Mouse (Mus musculus) ES-Bruce4 (cell line): ENCODE measurements around the gene Tagap1. TPM values are rescaled to one million over a fixed set of nuclear protein-coding genes. Genes with fewer than 3 reads are reported as not detected.
"Not testable (repeated sequence)": the region's sequence is repeated elsewhere in the genome, so short reads cannot be mapped to it uniquely, and the experiment has no call there.

Source experiments
- H3K27ac ChIP-seq: 2 replicates; pipeline ENCODE4 v1.5.1; 2012; ENCODE audit warnings: low read length, inconsistent platforms; ENCODE audit not compliant: insufficient read depth
- H3K27me3 ChIP-seq: 2 replicates; pipeline ENCODE4 v1.6.1; 2012; ENCODE audit warnings: mild to moderate bottlenecking, low read length, inconsistent platforms; ENCODE audit not compliant: control insufficient read depth, poor library complexity, insufficient read depth, severe bottlenecking
- H3K36me3 ChIP-seq: 2 replicates; pipeline ENCODE4 v1.6.1; 2012; ENCODE audit warnings: inconsistent platforms, mild to moderate bottlenecking, low read length, moderate library complexity; ENCODE audit not compliant: control insufficient read depth, poor library complexity, insufficient read depth, severe bottlenecking
- H3K4me1 ChIP-seq: one replicate; pipeline ENCODE4 v1.8.1; 2011; ENCODE audit warnings: low read length; ENCODE audit not compliant: control insufficient read depth, insufficient read depth
- H3K4me3 ChIP-seq: 2 replicates; pipeline ENCODE4 v1.5.1; 2011; ENCODE audit warnings: low read depth, mild to moderate bottlenecking, low read length
- H3K9ac ChIP-seq: 2 replicates; pipeline ENCODE4 v1.6.1; 2012; ENCODE audit warnings: low read depth, mild to moderate bottlenecking, inconsistent platforms; ENCODE audit not compliant: poor library complexity, severe bottlenecking
- H3K9me3 ChIP-seq: replicated peaks from 2 replicates; pipeline ENCODE4 v1.6.1; 2012; ENCODE audit warnings: mild to moderate bottlenecking, low read length, inconsistent platforms; ENCODE audit not compliant: control insufficient read depth, poor library complexity, insufficient read depth, severe bottlenecking
- CTCF ChIP-seq: IDR thresholded peaks from one replicate; pipeline ENCODE4 v1.8.1; 2011; ENCODE audit warnings: low read depth, low read length
- polyA plus RNA-seq: library from polyadenylated mRNA; stranded (reverse); fragments of >200 nt; gene quantifications from 2 replicates; pipeline ENCODE4 v1.2.4, GENCODE M21; 2011; ENCODE audit warnings: low read depth; ENCODE audit not compliant: missing spikeins, insufficient read depth, insufficient read length

Gene Tagap1
- polyA plus RNA-seq, 1 experiment = 48.5 TPM

GRCm38 (mm10) chr17:6967673-6968072, 6.7 kb upstream of the Tagap1 start:
- H3K9ac ChIP-seq, H3K9me3 ChIP-seq, H3K27ac ChIP-seq: not testable (repeated sequence)

GRCm38 (mm10) chr17:6965364-6965763, 4.4 kb upstream of the Tagap1 start:
- H3K9ac ChIP-seq, H3K4me1 ChIP-seq, H3K9me3 ChIP-seq, H3K27me3 ChIP-seq, H3K4me3 ChIP-seq, H3K27ac ChIP-seq, H3K36me3 ChIP-seq: not testable (repeated sequence)
- peak; percentile 18 for TF ChIP-seq CTCF

More at GRCm38 (mm10) chr17:6967673-6968072, 6.7 kb upstream of the Tagap1 start:
- H3K4me1 ChIP-seq, H3K4me3 ChIP-seq, H3K36me3 ChIP-seq, H3K27me3 ChIP-seq: not testable (repeated sequence)

- H3K4me1 ChIP-seq, H3K4me3 ChIP-seq, H3K36me3 ChIP-seq, H3K27ac ChIP-seq, H3K9ac ChIP-seq, H3K27me3 ChIP-seq, H3K9me3 ChIP-seq: not testable (repeated sequence)
Observed at GRCm38 (mm10) chr17:6962936-6963335, 2.0 kb upstream of the Tagap1 start.

- H3K36me3 ChIP-seq, H3K27me3 ChIP-seq, H3K27ac ChIP-seq, H3K4me3 ChIP-seq, H3K9ac ChIP-seq, H3K4me1 ChIP-seq, H3K9me3 ChIP-seq: not testable (repeated sequence)
Observed at GRCm38 (mm10) chr17:6962339-6962738, 1.4 kb upstream of the Tagap1 start.

GRCm38 (mm10) chr17:6961181-6962000, 435 bp upstream of the Tagap1 start:
- not testable (repeated sequence) for H3K36me3 ChIP-seq, H3K9me3 ChIP-seq, H3K27me3 ChIP-seq, H3K27ac ChIP-seq, H3K4me1 ChIP-seq
- peak overlapping the region; percentile 77 for H3K4me3 ChIP-seq
- peak overlapping the region; percentile 99 for H3K9ac ChIP-seq

- H3K27ac ChIP-seq, H3K27me3 ChIP-seq, H3K9me3 ChIP-seq, H3K36me3 ChIP-seq, H3K4me1 ChIP-seq: not testable (repeated sequence)
- Histone ChIP-seq H3K4me3 (peak overlapping the region; percentile 60), H3K9ac (peak overlapping the region; percentile 99)
Observed at GRCm38 (mm10) chr17:6960349-6960748, 607 bp downstream of the Tagap1 start.

GRCm38 (mm10) chr17:6959543-6960259, 1.3 kb downstream of the Tagap1 start:
- H3K4me3 ChIP-seq = peak overlapping the region; percentile 58
- H3K27ac ChIP-seq, H3K36me3 ChIP-seq: not testable (repeated sequence)

GRCm38 (mm10) chr17:6958881-6959280, 2.1 kb downstream of the Tagap1 start:
- not testable (repeated sequence) for H3K4me1 ChIP-seq, H3K9me3 ChIP-seq, H3K27me3 ChIP-seq, H3K36me3 ChIP-seq, H3K4me3 ChIP-seq, H3K27ac ChIP-seq, H3K9ac ChIP-seq

More at GRCm38 (mm10) chr17:6959543-6960259, 1.3 kb downstream of the Tagap1 start:
- not testable (repeated sequence) for H3K9me3 ChIP-seq, H3K4me1 ChIP-seq, H3K27me3 ChIP-seq
- H3K9ac ChIP-seq = peak overlapping the region; percentile 99

- peak overlapping the region; percentile 54 for H3K27ac ChIP-seq
- H3K9me3 ChIP-seq = not testable (repeated sequence)
- H3K9ac ChIP-seq = peak overlapping the region; percentile 69
Observed at GRCm38 (mm10) chr17:6948769-6949228, 12.2 kb downstream of the Tagap1 start.

More at GRCm38 (mm10) chr17:6948769-6949228, 12.2 kb downstream of the Tagap1 start:
- H3K36me3 ChIP-seq, H3K4me1 ChIP-seq, H3K27me3 ChIP-seq: not testable (repeated sequence)
- H3K4me3 ChIP-seq = peak overlapping the region; percentile 80
